Mouse (Mus musculus) retina, postnatal 1 day (tissue): ENCODE data around the gene Ngp.

ENCODE experiments used
- DNase-seq: peaks from one replicate; pipeline ENCODE4 v3.0.0-alpha.2; 2012

The Ngp gene

DNA sequence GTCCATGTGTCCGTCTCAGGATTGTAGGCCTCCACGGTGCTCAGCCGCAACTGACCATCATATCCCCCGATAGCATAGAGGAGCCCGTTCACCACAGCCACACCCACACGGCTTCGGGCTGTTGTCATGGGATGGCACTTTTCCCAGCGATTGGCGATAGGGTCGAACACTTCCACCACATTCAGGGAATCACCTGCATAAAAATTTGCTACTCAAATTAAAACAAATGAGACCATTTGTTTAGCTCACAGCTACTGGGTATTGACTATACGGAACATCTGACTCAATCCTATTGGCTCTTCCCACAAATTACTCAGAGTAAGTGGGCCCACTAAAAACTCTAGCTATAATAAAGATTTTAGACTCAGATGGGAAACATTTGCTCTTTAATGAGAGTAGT is 16.5 kb downstream of the Ngp start:
- DNase-seq = no peak

DNA sequence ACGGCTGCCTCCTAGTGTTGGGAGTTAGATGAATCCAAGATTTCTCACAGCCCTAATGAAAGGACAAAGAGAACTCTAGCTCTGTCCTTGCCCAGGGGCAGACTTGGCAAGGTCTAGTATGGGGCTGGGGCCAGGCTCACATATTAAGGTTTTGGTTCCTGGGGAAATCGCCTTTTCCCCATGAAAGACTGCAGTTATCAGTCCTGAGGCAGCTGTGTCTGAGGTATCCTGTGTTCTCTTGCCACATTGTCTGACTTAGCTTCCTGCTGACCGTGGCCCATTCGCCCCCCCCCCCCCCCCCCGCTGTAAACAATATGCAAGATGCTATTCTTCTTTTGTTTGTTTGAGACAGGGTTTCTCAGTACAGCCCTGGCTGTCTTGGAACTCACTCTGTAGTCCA is 20.5 kb downstream of the Ngp start:
- DNase-seq = no peak

DNA sequence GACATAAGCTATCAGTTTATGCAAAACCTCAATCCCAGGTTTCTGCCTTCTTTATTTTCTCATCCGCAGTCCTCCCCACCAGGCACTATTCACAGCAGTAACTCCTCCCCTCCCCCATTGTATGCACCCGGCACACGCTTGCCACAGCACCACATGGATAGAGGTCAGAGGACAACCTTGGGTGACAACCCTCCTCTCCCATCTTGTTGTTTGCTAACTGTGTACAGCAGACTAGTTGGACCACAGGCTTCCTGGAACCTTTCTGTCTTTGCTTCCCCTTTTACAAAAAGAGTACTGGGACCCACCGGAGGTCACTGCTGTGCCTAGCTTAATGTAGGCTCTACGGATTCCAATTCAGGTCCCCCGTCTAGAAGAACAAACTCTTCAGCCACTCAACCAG is 21.0 kb downstream of the Ngp start:
- DNase-seq = no peak

DNA sequence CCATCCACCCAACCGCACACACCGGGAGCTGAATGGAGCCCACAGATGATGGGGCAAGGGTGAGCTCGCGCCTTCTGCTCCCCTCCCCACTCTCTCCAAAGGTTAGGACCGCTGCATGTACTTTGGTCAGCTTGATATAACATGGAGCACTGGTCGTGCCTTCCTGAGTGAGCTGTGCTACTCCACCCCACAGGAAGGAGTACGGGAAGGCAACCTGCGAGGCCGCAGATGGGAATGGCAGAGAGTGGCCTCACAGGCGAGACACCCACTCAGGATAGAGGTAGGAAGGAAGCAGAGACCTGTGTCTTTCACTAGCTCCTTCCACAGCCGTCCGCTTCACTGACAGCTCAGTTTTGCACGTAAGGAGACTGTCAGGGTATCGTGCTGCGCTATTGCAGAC is 28.8 kb downstream of the Ngp start:
- no peak for DNase-seq

DNA sequence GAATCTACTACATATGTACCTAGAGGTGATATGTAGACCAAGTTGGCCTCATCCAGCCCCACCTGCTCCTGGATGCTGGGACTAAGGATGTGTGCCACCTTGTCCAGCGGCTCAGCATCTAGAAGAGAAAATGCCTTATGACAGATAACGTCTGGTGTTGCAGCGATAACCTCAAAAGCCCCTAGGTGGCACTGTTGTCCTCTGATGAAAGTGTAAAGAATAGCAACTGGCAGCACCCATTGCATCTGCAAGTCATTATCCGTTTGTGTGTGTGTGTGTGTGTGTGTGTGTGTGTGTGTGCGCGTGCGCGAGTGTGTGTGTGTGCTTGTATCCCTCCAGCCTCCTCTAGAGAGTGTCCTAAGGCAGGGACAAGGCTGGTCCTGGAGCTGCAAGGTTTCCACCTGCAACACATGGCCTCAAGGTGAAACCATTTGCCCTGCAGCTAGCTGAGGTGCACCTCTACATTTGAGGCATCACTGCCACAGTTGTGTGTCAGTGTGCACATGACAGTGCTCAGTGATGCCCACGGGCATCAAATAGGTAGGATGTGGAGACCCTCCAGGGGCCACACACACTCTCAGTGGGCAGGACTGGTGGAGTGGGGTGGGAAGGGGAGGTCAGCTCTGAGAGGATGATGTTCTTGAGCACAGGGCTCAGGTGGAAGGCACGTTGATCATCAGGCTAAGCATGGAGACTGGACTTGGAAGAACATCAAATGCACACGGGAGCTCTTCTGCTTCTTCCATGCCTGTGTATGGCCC is 29.5 kb downstream of the Ngp start:
- peak; percentile 93 for DNase-seq

DNA sequence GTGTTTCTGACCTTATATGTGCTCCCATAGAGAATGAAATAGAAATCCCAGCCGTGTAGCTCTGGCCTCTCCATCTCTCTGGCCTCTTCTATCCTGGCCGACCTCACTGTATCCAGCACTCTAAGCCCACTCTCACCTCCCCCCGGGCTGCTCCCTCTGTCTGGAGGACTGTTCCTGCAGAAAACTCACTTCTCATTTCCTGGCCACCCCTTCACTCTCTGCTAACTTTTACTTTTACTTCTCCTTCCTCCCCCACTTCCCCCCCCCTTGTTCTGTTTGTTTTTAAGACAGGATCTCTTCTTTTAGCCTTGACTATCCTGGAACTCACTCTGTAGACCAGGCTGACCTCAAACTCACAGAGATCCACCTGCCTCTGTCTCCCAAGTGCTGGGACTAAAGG is 33.0 kb downstream of the Ngp start:
- DNase-seq = no peak

DNA sequence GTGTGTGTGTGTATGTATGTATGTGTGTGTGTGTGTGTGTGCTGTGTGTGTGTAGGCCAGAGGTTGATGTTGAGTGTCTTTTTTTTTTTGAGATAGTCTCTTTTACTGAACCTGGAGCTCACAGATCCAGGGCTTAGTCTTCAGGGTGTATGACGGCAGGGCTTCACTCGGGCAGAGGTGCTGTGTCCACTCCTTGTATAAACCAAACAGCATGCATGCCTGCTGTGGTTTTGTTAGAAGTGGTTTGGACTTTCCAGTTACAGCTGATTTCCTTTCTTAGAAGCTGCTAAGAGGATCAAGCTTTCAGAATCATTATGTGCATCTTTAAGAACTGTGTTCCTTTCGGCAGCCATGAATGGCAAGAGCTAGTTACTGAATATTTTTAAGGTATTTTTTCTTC is 38.4 kb downstream of the Ngp start:
- no peak for DNase-seq

DNA sequence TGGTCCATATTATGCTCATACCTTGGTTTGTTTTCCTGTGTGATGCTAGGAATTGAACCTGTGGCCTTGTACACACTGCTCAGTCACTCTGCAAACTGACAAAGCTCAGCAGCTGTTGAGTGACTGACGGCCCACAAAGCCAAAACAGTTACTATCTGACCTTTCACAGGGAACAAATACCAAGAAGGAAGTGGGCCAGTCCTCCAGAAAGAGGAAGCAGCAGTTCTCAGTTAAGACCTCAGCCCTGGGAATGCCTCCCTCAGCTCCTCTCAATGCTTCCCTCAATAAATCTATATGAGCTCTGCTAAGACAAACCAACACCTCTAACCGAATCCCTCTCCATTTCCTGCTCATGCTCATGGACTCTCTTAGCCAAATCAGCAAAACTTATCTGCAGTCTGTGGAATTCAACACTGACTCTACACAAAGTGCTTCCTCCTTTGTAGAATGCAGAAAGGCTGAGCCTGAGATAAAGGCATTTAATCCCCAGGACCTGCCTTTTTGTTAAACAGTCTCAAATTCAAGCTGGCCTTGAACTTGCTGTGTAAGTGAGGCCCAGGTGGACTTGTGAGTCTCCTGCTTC is 39.7 kb downstream of the Ngp start:
- DNase-seq = no peak

DNA sequence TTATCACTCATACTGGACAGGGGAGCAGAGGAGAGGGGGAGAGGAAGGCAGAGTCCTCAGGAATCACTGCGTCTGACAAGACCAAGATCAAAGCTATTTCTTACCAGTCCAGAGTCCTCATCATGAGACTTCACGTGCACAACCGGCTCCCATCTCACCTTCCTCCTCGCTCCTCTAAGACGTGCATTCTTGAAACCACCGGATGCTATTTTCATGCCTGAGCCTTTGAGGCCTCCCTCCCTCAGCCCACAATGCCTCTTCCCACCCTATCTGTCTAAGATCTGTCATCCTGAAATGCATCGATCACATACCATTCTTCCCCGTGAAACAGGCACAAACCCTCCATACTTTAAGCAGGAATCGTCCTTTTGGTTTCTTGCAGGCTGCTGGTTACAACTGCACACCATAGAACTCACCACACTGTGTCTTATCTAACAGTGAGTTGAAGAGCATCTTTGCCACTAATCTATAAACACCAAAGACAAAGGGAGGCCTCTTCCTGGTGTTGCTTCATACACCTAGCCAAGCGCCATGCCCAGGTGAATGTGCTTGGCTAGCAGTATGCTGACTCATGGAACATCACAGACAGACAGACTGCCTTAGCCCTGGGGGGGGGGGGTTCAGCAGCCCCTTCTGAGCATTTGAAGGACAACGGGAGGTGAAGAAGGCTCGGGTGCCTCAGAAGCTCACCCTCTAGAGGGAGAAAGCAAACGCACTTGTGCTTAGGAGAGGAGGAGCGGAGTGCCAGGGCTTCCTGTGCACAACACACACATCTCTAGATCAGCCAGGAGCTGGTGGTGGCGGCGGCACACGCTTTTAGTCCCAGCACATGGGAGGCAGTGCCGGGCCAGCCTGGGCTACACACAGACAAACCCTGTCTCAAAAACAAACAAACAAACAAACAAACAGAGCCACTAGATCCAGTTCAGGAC is 41.6 kb downstream of the Ngp start:
- no peak for DNase-seq

DNA sequence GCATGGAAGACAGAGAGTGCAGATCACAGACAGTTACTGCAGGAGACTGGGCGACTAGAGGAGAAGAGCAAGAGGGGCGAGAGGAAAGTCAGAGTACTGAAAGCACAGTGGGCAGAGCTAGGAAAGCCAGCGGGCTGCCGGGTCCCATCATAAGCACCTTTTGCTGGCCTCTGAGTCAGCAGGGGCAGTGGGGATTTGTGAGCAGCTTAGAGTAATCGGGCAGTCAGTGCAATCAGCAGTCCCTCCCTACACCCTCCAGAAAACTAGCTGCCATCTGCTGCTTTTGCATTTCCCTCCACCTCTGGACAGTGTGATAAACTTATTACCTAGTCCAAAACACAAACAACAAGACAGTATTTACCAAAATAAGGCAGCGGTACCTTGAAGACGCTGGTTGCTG is 42.8 kb downstream of the Ngp start:
- peak; percentile 65 for DNase-seq

DNA sequence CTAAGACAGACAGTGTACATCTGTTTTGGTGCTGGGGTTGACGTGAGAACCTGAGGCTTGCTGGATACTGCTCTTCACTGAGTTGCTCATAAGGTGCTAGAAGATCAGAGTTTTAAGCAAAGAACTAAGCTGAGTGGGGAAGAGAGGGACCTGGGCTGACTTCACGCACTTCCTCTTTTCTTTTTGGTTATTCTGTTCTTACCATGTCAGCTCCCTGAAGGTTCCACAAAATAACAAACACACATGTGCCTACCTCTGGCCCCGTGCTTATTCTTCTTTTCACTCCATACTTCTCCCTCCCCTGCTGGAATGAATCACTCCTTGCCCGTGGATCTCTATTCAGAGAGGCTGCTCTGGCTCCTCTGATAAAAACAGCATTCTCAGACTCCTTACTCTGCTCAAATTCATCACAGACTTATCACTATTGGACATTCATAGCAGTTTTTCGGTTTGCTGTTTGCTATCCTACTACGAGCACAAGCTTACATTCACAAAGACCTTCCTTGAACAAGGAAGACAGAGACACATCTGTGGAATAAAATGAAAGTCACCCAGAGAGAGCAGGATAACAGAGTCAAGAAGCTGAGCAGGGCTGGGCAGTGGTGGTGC is 44.5 kb downstream of the Ngp start:
- no peak for DNase-seq

DNA sequence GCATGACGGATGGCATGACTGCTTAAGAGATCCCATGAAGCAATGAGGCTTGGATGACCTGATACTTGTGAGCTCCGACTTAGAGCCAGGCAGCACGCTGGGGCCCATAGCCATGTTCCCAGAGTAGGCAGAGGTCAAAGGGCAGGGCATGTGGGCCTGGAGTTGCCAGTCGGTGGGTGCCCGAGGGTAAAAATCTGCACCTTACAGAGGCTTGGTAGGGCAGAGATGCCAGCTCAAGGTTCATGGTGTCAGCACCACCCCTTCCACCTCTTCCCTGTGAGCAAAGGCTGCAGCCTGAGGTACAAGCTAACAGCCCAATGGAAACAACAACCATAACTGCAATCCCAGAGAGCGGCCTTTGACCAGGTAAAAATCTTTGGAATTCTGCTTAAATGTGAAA is 45.8 kb downstream of the Ngp start:
- no peak for DNase-seq

DNA sequence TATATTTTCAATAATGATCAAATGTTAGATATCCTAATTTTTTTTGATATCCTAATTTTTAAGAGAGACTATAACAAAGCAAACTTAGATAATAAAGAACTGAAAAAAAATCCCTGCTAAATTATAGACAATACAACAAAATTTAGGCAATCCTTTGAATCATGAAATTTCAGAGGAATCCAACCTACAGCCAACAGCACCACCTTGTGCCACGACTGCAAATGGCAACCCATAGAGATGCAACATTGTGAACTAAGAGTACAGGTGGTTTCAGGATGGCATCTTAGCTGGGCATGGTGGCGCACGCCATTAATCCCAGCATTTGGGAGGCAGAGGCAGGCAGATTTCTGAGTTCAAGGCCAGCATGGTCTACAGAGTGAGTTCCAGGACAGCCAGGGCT is 46.6 kb downstream of the Ngp start:
- DNase-seq = no peak
